Mouse (Mus musculus): ENCODE results near the gene Gm21985.

- TF ChIP-seq CTCF (IDR thresholded peaks at IDR 0.05; ENCODE audit: low read depth) (peak; percentile 93), EP300 (optimal IDR thresholded peaks at IDR 0.05) (no peak)
Measured at GRCm38 (mm10) chr2:112239212-112239934, 26.7 kb upstream of the Gm21985 start, which contains the start of gene Lpcat4.

Measured in stomach, postnatal 0 days (tissue).